Mouse (Mus musculus): ENCODE results near the gene Drd1.

DNA sequence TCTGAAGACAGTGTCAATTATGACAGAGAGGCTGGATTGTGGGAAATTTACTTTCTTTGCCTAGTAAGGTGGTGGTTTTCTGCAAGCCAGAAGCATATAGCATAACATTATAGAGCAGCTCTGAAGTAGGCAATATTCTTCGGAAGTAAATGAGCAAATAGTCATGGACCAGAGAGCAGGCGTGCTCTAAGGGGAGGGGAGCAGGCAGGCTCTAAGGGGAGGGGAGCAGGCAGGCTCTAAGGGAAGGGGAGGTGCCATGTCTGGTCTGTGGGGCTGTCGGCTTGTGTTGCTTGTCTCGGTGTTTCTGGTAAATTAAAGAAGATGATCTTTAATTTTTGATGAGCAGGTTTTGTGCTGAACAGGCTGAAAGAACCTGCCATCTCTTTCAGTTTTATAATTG, 28.7 kb upstream of the Drd1 start:
- TF ChIP-seq CTCF (IDR thresholded peaks at IDR 0.05; ENCODE audit: low read depth, low read length) (no peak), GATA1 (IDR thresholded peaks at IDR 0.05; ENCODE audit: borderline replicate concordance, low read length) (no peak), POLR2AphosphoS5 (IDR thresholded peaks at IDR 0.05; ENCODE audit: insufficient replicate concordance, low read depth, low read length) (no peak), TAL1 (conservative IDR thresholded peaks at IDR 0.05; ENCODE audit: low read depth, low read length) (no peak), GATA2 (IDR thresholded peaks at IDR 0.05; ENCODE audit: borderline replicate concordance, low read depth, low read length) (no peak)

All from G1E (cell line).